Mouse (Mus musculus): ENCODE data around the gene Ccdc73. TPM values are rescaled to one million over a fixed set of nuclear protein-coding genes. Genes with fewer than 3 reads are reported as not detected.
"Not testable (repeated sequence)": the region's sequence is repeated elsewhere in the genome, so short reads cannot be mapped to it uniquely, and the experiment has no call there.

Ccdc73 gene
- total RNA-seq, 1 experiment = 3.5 TPM

- no peak for TF ChIP-seq CHD2 (IDR thresholded peaks at IDR 0.05; ENCODE audit: low read depth, low read length)
- TF ChIP-seq ZNF384 (IDR thresholded peaks at IDR 0.05; ENCODE audit: low read depth, low read length) = no peak
- TF ChIP-seq ZC3H11A (IDR thresholded peaks at IDR 0.05; ENCODE audit: borderline replicate concordance, low read depth, low read length) = no peak
- TF ChIP-seq HCFC1 (IDR thresholded peaks at IDR 0.05; ENCODE audit: borderline replicate concordance, insufficient read depth, low read length) = no peak
- no peak for TF ChIP-seq MAFK (IDR thresholded peaks at IDR 0.05; ENCODE audit: insufficient read depth, low read depth, low read length)
- DNase-seq (ENCODE audit: low read depth, low spot score) = no peak
- Histone ChIP-seq H3K27ac (ENCODE audit: insufficient read depth, low read depth, low read length, poor library complexity, severe bottlenecking) (no peak overlapping the region), H3K9me3 (ENCODE audit: control insufficient read depth, insufficient read depth, low read depth, low read length) (no peaks in the 10 kb centered on the region), H3K9ac (ENCODE audit: insufficient read depth, low read depth, low read length, poor library complexity, severe bottlenecking) (no peak overlapping the region), H3K4me3 (ENCODE audit: insufficient read depth in 1 of 2, low read depth in 1 of 2, low read length in 2 of 2, poor library complexity in 1 of 2, severe bottlenecking in 1 of 2) (no peak overlapping the region), H3K4me1 (ENCODE audit: control insufficient read depth in 2 of 2, insufficient read depth in 2 of 2, low read length in 2 of 2, poor library complexity in 1 of 2) (peaks cover 0 to 2% of the 10 kb centered on the region in 2 experiments; a peak in 1 of 4 replicates), H3K36me3 (ENCODE audit: control insufficient read depth, insufficient read depth, low read length, poor library complexity, severe bottlenecking) (no peaks in the 10 kb centered on the region)
- in situ Hi-C loops (cut with MboI; ENCODE audit: low sequenced_read_pairs in 2 of 2, unreplicated experiment in 2 of 2) = no loop called here
Measured at GRCm38 (mm10) chr2:105023815-105024214, 156.2 kb downstream of the Ccdc73 start.

GRCm38 (mm10) chr2:105025610-105026009, 158.0 kb downstream of the Ccdc73 start:
- in situ Hi-C loops (cut with MboI; ENCODE audit: low sequenced_read_pairs in 2 of 2, unreplicated experiment in 2 of 2); DNase-seq (ENCODE audit: low read depth, low spot score); H3K27ac ChIP-seq (ENCODE audit: insufficient read depth, low read depth, low read length, poor library complexity, severe bottlenecking): not testable (repeated sequence)

GRCm38 (mm10) chr2:105026950-105027695, 159.5 kb downstream of the Ccdc73 start:
- DNase-seq (ENCODE audit: low read depth, low spot score) = no peak
- peak overlapping the region; percentile 15 to 32; a peak in 3 of 4 replicates for H3K4me3 ChIP-seq (ENCODE audit: insufficient read depth in 1 of 2, low read depth in 1 of 2, low read length in 2 of 2, poor library complexity in 1 of 2, severe bottlenecking in 1 of 2)
- H3K36me3 ChIP-seq (ENCODE audit: control insufficient read depth, insufficient read depth, low read length, poor library complexity, severe bottlenecking) = no peaks in the 10 kb centered on the region
- TF ChIP-seq CHD2 (IDR thresholded peaks at IDR 0.05; ENCODE audit: low read depth, low read length) = no peak
- no peak for TF ChIP-seq MAFK (IDR thresholded peaks at IDR 0.05; ENCODE audit: insufficient read depth, low read depth, low read length)
- TF ChIP-seq ZNF384 (IDR thresholded peaks at IDR 0.05; ENCODE audit: low read depth, low read length) = no peak
- TF ChIP-seq ZC3H11A (IDR thresholded peaks at IDR 0.05; ENCODE audit: borderline replicate concordance, low read depth, low read length) = no peak
- TF ChIP-seq HCFC1 (IDR thresholded peaks at IDR 0.05; ENCODE audit: borderline replicate concordance, insufficient read depth, low read length) = no peak
- peaks cover 0 to 2% of the 10 kb centered on the region in 2 experiments; a peak in 1 of 4 replicates for H3K4me1 ChIP-seq (ENCODE audit: control insufficient read depth in 2 of 2, insufficient read depth in 2 of 2, low read length in 2 of 2, poor library complexity in 1 of 2)
- H3K27ac ChIP-seq (ENCODE audit: insufficient read depth, low read depth, low read length, poor library complexity, severe bottlenecking) = no peak overlapping the region
- H3K9me3 ChIP-seq (ENCODE audit: control insufficient read depth, insufficient read depth, low read depth, low read length) = no peaks in the 10 kb centered on the region
- no peak overlapping the region for H3K9ac ChIP-seq (ENCODE audit: insufficient read depth, low read depth, low read length, poor library complexity, severe bottlenecking)
- in situ Hi-C loops (cut with MboI; ENCODE audit: low sequenced_read_pairs in 2 of 2, unreplicated experiment in 2 of 2) = no loop called here

More at GRCm38 (mm10) chr2:105025610-105026009, 158.0 kb downstream of the Ccdc73 start:
- not testable (repeated sequence) for H3K4me3 ChIP-seq (ENCODE audit: insufficient read depth in 1 of 2, low read depth in 1 of 2, low read length in 2 of 2, poor library complexity in 1 of 2, severe bottlenecking in 1 of 2); H3K9me3 ChIP-seq (ENCODE audit: control insufficient read depth, insufficient read depth, low read depth, low read length); H3K36me3 ChIP-seq (ENCODE audit: control insufficient read depth, insufficient read depth, low read length, poor library complexity, severe bottlenecking); H3K4me1 ChIP-seq (ENCODE audit: control insufficient read depth in 2 of 2, insufficient read depth in 2 of 2, low read length in 2 of 2, poor library complexity in 1 of 2); H3K9ac ChIP-seq (ENCODE audit: insufficient read depth, low read depth, low read length, poor library complexity, severe bottlenecking)

- in situ Hi-C loops (cut with MboI; ENCODE audit: low sequenced_read_pairs in 2 of 2, unreplicated experiment in 2 of 2) = no loop called here
- H3K9me3 ChIP-seq (ENCODE audit: control insufficient read depth, insufficient read depth, low read depth, low read length) = no peaks in the 10 kb centered on the region
- no peak overlapping the region for H3K27ac ChIP-seq (ENCODE audit: insufficient read depth, low read depth, low read length, poor library complexity, severe bottlenecking)
- DNase-seq (ENCODE audit: low read depth, low spot score) = no peak
- TF ChIP-seq ZC3H11A (IDR thresholded peaks at IDR 0.05; ENCODE audit: borderline replicate concordance, low read depth, low read length) (no peak), CHD2 (IDR thresholded peaks at IDR 0.05; ENCODE audit: low read depth, low read length) (no peak), ZNF384 (IDR thresholded peaks at IDR 0.05; ENCODE audit: low read depth, low read length) (no peak), MAFK (IDR thresholded peaks at IDR 0.05; ENCODE audit: insufficient read depth, low read depth, low read length) (no peak), HCFC1 (IDR thresholded peaks at IDR 0.05; ENCODE audit: borderline replicate concordance, insufficient read depth, low read length) (no peak)
- no peaks in the 10 kb centered on the region for H3K36me3 ChIP-seq (ENCODE audit: control insufficient read depth, insufficient read depth, low read length, poor library complexity, severe bottlenecking)
- H3K4me1 ChIP-seq (ENCODE audit: control insufficient read depth in 2 of 2, insufficient read depth in 2 of 2, low read length in 2 of 2, poor library complexity in 1 of 2) = peaks cover 0 to 2% of the 10 kb centered on the region in 2 experiments; a peak in 1 of 4 replicates
- no peak overlapping the region for H3K9ac ChIP-seq (ENCODE audit: insufficient read depth, low read depth, low read length, poor library complexity, severe bottlenecking)
- no peak overlapping the region for H3K4me3 ChIP-seq (ENCODE audit: insufficient read depth in 1 of 2, low read depth in 1 of 2, low read length in 2 of 2, poor library complexity in 1 of 2, severe bottlenecking in 1 of 2)
Measured at GRCm38 (mm10) chr2:105028806-105029205, 161.2 kb downstream of the Ccdc73 start.

All from ES-E14 (cell line).